Mouse (Mus musculus): ENCODE results near the gene Utrn.

GRCm38 (mm10) chr10:12552196-12552889 lies 316.8 kb downstream of the Utrn start:
- TF ChIP-seq POLR2A (IDR thresholded peaks at IDR 0.05; ENCODE audit: borderline replicate concordance, extremely low read depth, insufficient read depth, insufficient read length, poor library complexity, severe bottlenecking): no peak
- TF ChIP-seq CTCF (IDR thresholded peaks at IDR 0.05; ENCODE audit: borderline replicate concordance, extremely low read depth, insufficient read depth, insufficient read length): no peak
